Mouse (Mus musculus): ENCODE results near the gene Hoxa7. TPM values are rescaled to one million over a fixed set of nuclear protein-coding genes. Genes with fewer than 3 reads are reported as not detected.

Hoxa7 gene
- total and polyA plus RNA-seq, 2 experiments from 2014 or later, result 0.07 TPM; not detected in 1

GRCm38 (mm10) chr6:52169499-52170165, 52.0 kb downstream of the Hoxa7 start:
- H3K4me1 ChIP-seq (ENCODE audit: control insufficient read depth, insufficient read depth), result 0 out of 2 replicates have a peak, but pooled peaks cover 3% of the 10 kb centered on the region
- H3K4me3 ChIP-seq (ENCODE audit: low read depth, low read length), result no peak overlapping the region
- DNase-seq (ENCODE audit: low spot score), result no peak
- ATAC-seq (ENCODE audit: insufficient read depth, low read depth), result no peak
- H3K27ac ChIP-seq (ENCODE audit: low read depth), result no peak overlapping the region
- H3K36me3 ChIP-seq (replicated peaks; ENCODE audit: control insufficient read depth, insufficient read depth, low read length), result no peaks in the 10 kb centered on the region
- no peak overlapping the region for H3K9ac ChIP-seq (replicated peaks; ENCODE audit: low read depth, low read length)
- 14% methylated on average over 16 of the region's 16 CpGs for WGBS
- 0 out of 2 replicates have a peak overlapping the region, but pooled peaks have one; percentile 17 for H3K4me2 ChIP-seq (ENCODE audit: low read depth, low read length)
- H3K27me3 ChIP-seq (ENCODE audit: control insufficient read depth, insufficient read depth, low read length), result peaks cover 99% of the 10 kb centered on the region
- H3K9me3 ChIP-seq (replicated peaks; ENCODE audit: control insufficient read depth, low read length), result no peaks in the 10 kb centered on the region
- TF ChIP-seq CTCF (IDR thresholded peaks at IDR 0.05; ENCODE audit: low read depth) (no peak), EP300 (IDR thresholded peaks at IDR 0.05; ENCODE audit: low read depth) (no peak)

- no peak for TF ChIP-seq EP300 (IDR thresholded peaks at IDR 0.05; ENCODE audit: low read depth)
- TF ChIP-seq CTCF (IDR thresholded peaks at IDR 0.05; ENCODE audit: low read depth), result no peak
- H3K9ac ChIP-seq (replicated peaks; ENCODE audit: low read depth, low read length), result no peak overlapping the region
- no peaks in the 10 kb centered on the region for H3K36me3 ChIP-seq (replicated peaks; ENCODE audit: control insufficient read depth, insufficient read depth, low read length)
- 0 out of 2 replicates have a peak, but pooled peaks cover 3% of the 10 kb centered on the region for H3K4me1 ChIP-seq (ENCODE audit: control insufficient read depth, insufficient read depth)
- 9% methylated on average over 41 of the region's 42 CpGs for WGBS
- ATAC-seq (ENCODE audit: insufficient read depth, low read depth) (no peak), DNase-seq (ENCODE audit: low spot score) (no peak)
- no peak overlapping the region for H3K27ac ChIP-seq (ENCODE audit: low read depth)
- H3K4me2 ChIP-seq (ENCODE audit: low read depth, low read length), result 0 out of 2 replicates have a peak overlapping the region, but pooled peaks have one; percentile 11
- H3K4me3 ChIP-seq (ENCODE audit: low read depth, low read length), result no peak overlapping the region
- no peaks in the 10 kb centered on the region for H3K9me3 ChIP-seq (replicated peaks; ENCODE audit: control insufficient read depth, low read length)
- H3K27me3 ChIP-seq (ENCODE audit: control insufficient read depth, insufficient read depth, low read length), result peaks cover 99% of the 10 kb centered on the region
These were observed 53.2 kb downstream of the Hoxa7 start for GRCm38 (mm10) chr6:52168191-52169055.

- Histone ChIP-seq H3K27ac (ENCODE audit: low read depth) (no peak overlapping the region), H3K4me3 (ENCODE audit: low read depth, low read length) (no peak overlapping the region), H3K9ac (replicated peaks; ENCODE audit: low read depth, low read length) (no peak overlapping the region), H3K4me1 (ENCODE audit: control insufficient read depth, insufficient read depth) (0 out of 2 replicates have a peak, but pooled peaks cover 3% of the 10 kb centered on the region), H3K9me3 (replicated peaks; ENCODE audit: control insufficient read depth, low read length) (no peaks in the 10 kb centered on the region), H3K4me2 (ENCODE audit: low read depth, low read length) (no peak overlapping the region; the same call in 1 of the 2 replicates), H3K27me3 (ENCODE audit: control insufficient read depth, insufficient read depth, low read length) (peaks cover 99% of the 10 kb centered on the region), H3K36me3 (replicated peaks; ENCODE audit: control insufficient read depth, insufficient read depth, low read length) (no peaks in the 10 kb centered on the region)
- WGBS, result 17% methylated on average over 14 of the region's 14 CpGs
- ATAC-seq (ENCODE audit: insufficient read depth, low read depth) (no peak), DNase-seq (ENCODE audit: low spot score) (no peak)
- TF ChIP-seq CTCF (IDR thresholded peaks at IDR 0.05; ENCODE audit: low read depth) (no peak), EP300 (IDR thresholded peaks at IDR 0.05; ENCODE audit: low read depth) (no peak)
These were observed 53.9 kb downstream of the Hoxa7 start for GRCm38 (mm10) chr6:52167736-52168161.

- H3K4me3 ChIP-seq (ENCODE audit: low read depth, low read length), result no peak overlapping the region
- H3K9me3 ChIP-seq (replicated peaks; ENCODE audit: control insufficient read depth, low read length), result no peaks in the 10 kb centered on the region
- TF ChIP-seq EP300 (IDR thresholded peaks at IDR 0.05; ENCODE audit: low read depth) (no peak), CTCF (IDR thresholded peaks at IDR 0.05; ENCODE audit: low read depth) (no peak)
- H3K27ac ChIP-seq (ENCODE audit: low read depth), result no peak overlapping the region
- DNase-seq (ENCODE audit: low spot score) (no peak), ATAC-seq (ENCODE audit: insufficient read depth, low read depth) (no peak)
- H3K36me3 ChIP-seq (replicated peaks; ENCODE audit: control insufficient read depth, insufficient read depth, low read length), result no peaks in the 10 kb centered on the region
- peaks cover 99% of the 10 kb centered on the region for H3K27me3 ChIP-seq (ENCODE audit: control insufficient read depth, insufficient read depth, low read length)
- no peak overlapping the region for H3K4me2 ChIP-seq (ENCODE audit: low read depth, low read length)
- no peaks in the 10 kb centered on the region for H3K4me1 ChIP-seq (ENCODE audit: control insufficient read depth, insufficient read depth)
- WGBS, result 42% methylated on average over 1 of the region's 1 CpGs
- H3K9ac ChIP-seq (replicated peaks; ENCODE audit: low read depth, low read length), result no peak overlapping the region
These were observed 54.5 kb downstream of the Hoxa7 start for GRCm38 (mm10) chr6:52167176-52167575.

- TF ChIP-seq CTCF (IDR thresholded peaks at IDR 0.05; ENCODE audit: low read depth), result no peak
- TF ChIP-seq EP300 (IDR thresholded peaks at IDR 0.05; ENCODE audit: low read depth), result no peak
- H3K4me1 ChIP-seq (ENCODE audit: control insufficient read depth, insufficient read depth), result no peaks in the 10 kb centered on the region
- ATAC-seq (ENCODE audit: insufficient read depth, low read depth) (no peak), DNase-seq (ENCODE audit: low spot score) (no peak)
- no peaks in the 10 kb centered on the region for H3K36me3 ChIP-seq (replicated peaks; ENCODE audit: control insufficient read depth, insufficient read depth, low read length)
- H3K4me2 ChIP-seq (ENCODE audit: low read depth, low read length), result no peak overlapping the region
- H3K4me3 ChIP-seq (ENCODE audit: low read depth, low read length), result no peak overlapping the region
- no peaks in the 10 kb centered on the region for H3K9me3 ChIP-seq (replicated peaks; ENCODE audit: control insufficient read depth, low read length)
- H3K27ac ChIP-seq (ENCODE audit: low read depth), result no peak overlapping the region
- 11% methylated on average over 4 of the region's 4 CpGs for WGBS
- H3K27me3 ChIP-seq (ENCODE audit: control insufficient read depth, insufficient read depth, low read length), result peaks cover 99% of the 10 kb centered on the region
- H3K9ac ChIP-seq (replicated peaks; ENCODE audit: low read depth, low read length), result no peak overlapping the region
These were observed 55.1 kb downstream of the Hoxa7 start for GRCm38 (mm10) chr6:52166431-52167077.
